Mouse (Mus musculus): ENCODE measurements at regions not wholly inside any gene's neighbourhood (a gene's known extent, or its start where the extent isn't known, plus 50 kb on each side); places are given as distances from the start of the nearest gene placed in this dataset.

DNA sequence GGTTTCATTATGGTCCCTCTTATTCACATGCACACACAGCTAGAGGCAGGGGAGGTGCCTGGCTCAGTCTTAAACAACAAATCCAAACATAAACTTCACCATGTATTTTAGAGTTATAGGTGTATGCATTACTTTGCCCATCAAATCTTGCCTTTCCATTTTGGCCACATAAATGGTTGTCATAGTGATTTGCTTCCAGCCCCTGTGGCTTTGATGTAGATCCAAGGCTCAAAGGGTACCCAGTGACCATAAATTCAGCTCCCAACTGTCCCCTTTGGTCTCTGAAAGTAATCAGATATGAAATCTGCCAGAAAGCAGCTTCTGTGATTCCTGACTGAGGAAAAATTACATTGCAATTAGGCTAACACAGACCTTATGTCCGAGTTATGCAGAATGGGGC, 160.0 kb downstream of the Ppp4r2 start:
- 46% methylated on average over 1 of the region's 1 CpGs for WGBS
- H3K4me3 ChIP-seq (replicated peaks; ENCODE audit: low read depth, low read length) = no peak overlapping the region
- H3K27ac ChIP-seq = no peak overlapping the region
- ATAC-seq (replicated peaks; ENCODE audit: low FRiP score, low read depth) (no peak), DNase-seq (ENCODE audit: low spot score) (peak; percentile 30)
- TF ChIP-seq CTCF (IDR thresholded peaks at IDR 0.05; ENCODE audit: low read depth) = no peak
- H3K4me2 ChIP-seq (ENCODE audit: low read length) = no peak overlapping the region
- H3K4me1 ChIP-seq (replicated peaks; ENCODE audit: insufficient read depth, low read length) = no peaks in the 10 kb centered on the region
- no peaks in the 10 kb centered on the region for H3K9me3 ChIP-seq (replicated peaks; ENCODE audit: low read length)
- H3K9ac ChIP-seq (ENCODE audit: low read depth, low read length) = no peak overlapping the region
- H3K27me3 ChIP-seq (ENCODE audit: insufficient read depth, low read length) = no peaks in the 10 kb centered on the region
- no peaks in the 10 kb centered on the region for H3K36me3 ChIP-seq (ENCODE audit: insufficient read depth, low read length)

GRCm38 (mm10) chr6:100995874-100996560, 162.6 kb downstream of the Ppp4r2 start:
- no peaks in the 10 kb centered on the region for H3K4me1 ChIP-seq (replicated peaks; ENCODE audit: insufficient read depth, low read length)
- H3K4me3 ChIP-seq (replicated peaks; ENCODE audit: low read depth, low read length) = no peak overlapping the region
- no peak overlapping the region for H3K27ac ChIP-seq
- DNase-seq (ENCODE audit: low spot score) = no peak
- no peaks in the 10 kb centered on the region for H3K27me3 ChIP-seq (ENCODE audit: insufficient read depth, low read length)
- H3K4me2 ChIP-seq (ENCODE audit: low read length) = no peak overlapping the region
- no peak for ATAC-seq (replicated peaks; ENCODE audit: low FRiP score, low read depth)
- no peaks in the 10 kb centered on the region for H3K9me3 ChIP-seq (replicated peaks; ENCODE audit: low read length)
- H3K9ac ChIP-seq (ENCODE audit: low read depth, low read length) = no peak overlapping the region
- H3K36me3 ChIP-seq (ENCODE audit: insufficient read depth, low read length) = no peaks in the 10 kb centered on the region
- no peak for TF ChIP-seq CTCF (IDR thresholded peaks at IDR 0.05; ENCODE audit: low read depth)
- WGBS = 41% methylated on average over 6 of the region's 6 CpGs

DNA sequence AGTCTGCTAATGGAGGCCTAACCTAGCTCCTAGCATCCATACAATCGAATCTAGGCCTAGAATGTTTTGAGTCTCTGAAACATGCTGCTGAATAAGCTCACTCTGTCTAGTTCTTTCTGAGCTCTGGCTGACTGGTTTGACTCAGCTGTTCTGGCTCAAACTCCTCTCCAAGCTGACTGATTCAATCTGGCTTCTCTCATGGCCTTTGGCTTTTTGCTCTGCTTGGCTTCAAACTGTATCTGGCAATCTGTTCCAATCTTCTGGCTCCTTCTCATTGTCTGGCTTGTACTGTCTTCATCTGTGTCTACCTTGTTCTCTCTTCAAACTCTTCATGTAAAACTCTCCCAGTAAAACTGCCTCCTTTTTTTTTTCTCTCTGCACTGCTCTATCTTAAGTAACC, 164.9 kb downstream of the Ppp4r2 start:
- Histone ChIP-seq H3K4me1 (replicated peaks; ENCODE audit: insufficient read depth, low read length) (no peaks in the 10 kb centered on the region), H3K4me3 (replicated peaks; ENCODE audit: low read depth, low read length) (no peak overlapping the region), H3K9ac (ENCODE audit: low read depth, low read length) (no peak overlapping the region), H3K27ac (no peak overlapping the region), H3K27me3 (ENCODE audit: insufficient read depth, low read length) (no peaks in the 10 kb centered on the region), H3K9me3 (replicated peaks; ENCODE audit: low read length) (no peaks in the 10 kb centered on the region), H3K4me2 (ENCODE audit: low read length) (no peak overlapping the region), H3K36me3 (ENCODE audit: insufficient read depth, low read length) (no peaks in the 10 kb centered on the region)
- WGBS = 65% methylated on average over 1 of the region's 1 CpGs
- TF ChIP-seq CTCF (IDR thresholded peaks at IDR 0.05; ENCODE audit: low read depth) = no peak
- ATAC-seq (replicated peaks; ENCODE audit: low FRiP score, low read depth) (no peak), DNase-seq (ENCODE audit: low spot score) (no peak)

DNA sequence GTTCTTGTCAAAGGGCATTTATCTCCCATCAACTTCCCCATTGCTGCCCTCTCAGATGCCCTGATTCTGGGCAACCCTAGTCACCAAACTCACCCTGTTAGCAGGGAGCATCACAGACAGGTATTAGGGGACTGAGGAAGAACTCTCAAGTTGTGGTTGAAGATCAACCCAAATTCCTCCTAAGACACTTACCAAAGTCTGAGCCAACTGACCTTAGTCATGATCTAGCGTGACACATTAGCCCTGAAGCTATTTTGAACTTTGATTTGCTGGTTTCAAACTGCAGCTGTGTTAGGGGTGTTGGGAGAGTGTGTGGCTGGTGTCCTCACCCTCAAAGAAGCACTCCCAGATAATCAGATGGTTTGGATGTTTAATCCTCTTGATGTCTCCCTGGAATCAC, 170.5 kb downstream of the Ppp4r2 start:
- WGBS = 76% methylated on average over 1 of the region's 1 CpGs
- no peak for ATAC-seq (replicated peaks; ENCODE audit: low FRiP score, low read depth)
- H3K36me3 ChIP-seq (ENCODE audit: insufficient read depth, low read length) = no peaks in the 10 kb centered on the region
- H3K27ac ChIP-seq = no peak overlapping the region
- no peaks in the 10 kb centered on the region for H3K9me3 ChIP-seq (replicated peaks; ENCODE audit: low read length)
- DNase-seq (ENCODE audit: low spot score) = no peak
- no peak overlapping the region for H3K4me2 ChIP-seq (ENCODE audit: low read length)
- H3K4me1 ChIP-seq (replicated peaks; ENCODE audit: insufficient read depth, low read length) = no peaks in the 10 kb centered on the region
- no peak overlapping the region for H3K9ac ChIP-seq (ENCODE audit: low read depth, low read length)
- H3K27me3 ChIP-seq (ENCODE audit: insufficient read depth, low read length) = no peaks in the 10 kb centered on the region
- no peak overlapping the region for H3K4me3 ChIP-seq (replicated peaks; ENCODE audit: low read depth, low read length)
- TF ChIP-seq CTCF (IDR thresholded peaks at IDR 0.05; ENCODE audit: low read depth) = no peak

DNA sequence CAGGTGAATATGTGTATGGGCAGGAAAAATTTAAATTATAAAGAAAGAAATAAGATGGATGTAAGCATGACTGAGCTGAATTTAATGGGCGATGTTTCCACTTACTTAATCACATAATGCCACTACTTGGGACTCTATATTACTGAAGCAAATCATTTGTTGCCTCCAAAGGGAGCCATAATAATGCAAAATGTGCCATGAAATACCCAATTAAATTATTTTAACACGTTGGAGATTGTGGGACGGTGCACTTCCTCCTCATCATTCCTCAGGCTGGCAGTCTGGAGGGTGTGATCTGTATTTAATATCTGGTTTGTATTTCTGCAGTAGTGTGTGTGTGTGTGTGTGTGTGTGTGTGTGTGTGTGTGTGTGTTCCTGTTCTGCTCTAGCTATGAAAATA, 188.2 kb downstream of the Ppp4r2 start:
- H3K4me2 ChIP-seq (ENCODE audit: low read length) = no peak overlapping the region
- no peak overlapping the region for H3K4me3 ChIP-seq (replicated peaks; ENCODE audit: low read depth, low read length)
- no peaks in the 10 kb centered on the region for H3K27me3 ChIP-seq (ENCODE audit: insufficient read depth, low read length)
- no peak for TF ChIP-seq CTCF (IDR thresholded peaks at IDR 0.05; ENCODE audit: low read depth)
- H3K36me3 ChIP-seq (ENCODE audit: insufficient read depth, low read length) = no peaks in the 10 kb centered on the region
- ATAC-seq (replicated peaks; ENCODE audit: low FRiP score, low read depth) (no peak), DNase-seq (ENCODE audit: low spot score) (no peak)
- no peak overlapping the region for H3K9ac ChIP-seq (ENCODE audit: low read depth, low read length)
- WGBS = 69% methylated on average over 3 of the region's 3 CpGs
- no peaks in the 10 kb centered on the region for H3K9me3 ChIP-seq (replicated peaks; ENCODE audit: low read length)
- H3K4me1 ChIP-seq (replicated peaks; ENCODE audit: insufficient read depth, low read length) = no peaks in the 10 kb centered on the region
- no peak overlapping the region for H3K27ac ChIP-seq

GRCm38 (mm10) chr6:101025816-101026215, 192.4 kb downstream of the Ppp4r2 start:
- no peaks in the 10 kb centered on the region for H3K4me1 ChIP-seq (replicated peaks; ENCODE audit: insufficient read depth, low read length)

DNA sequence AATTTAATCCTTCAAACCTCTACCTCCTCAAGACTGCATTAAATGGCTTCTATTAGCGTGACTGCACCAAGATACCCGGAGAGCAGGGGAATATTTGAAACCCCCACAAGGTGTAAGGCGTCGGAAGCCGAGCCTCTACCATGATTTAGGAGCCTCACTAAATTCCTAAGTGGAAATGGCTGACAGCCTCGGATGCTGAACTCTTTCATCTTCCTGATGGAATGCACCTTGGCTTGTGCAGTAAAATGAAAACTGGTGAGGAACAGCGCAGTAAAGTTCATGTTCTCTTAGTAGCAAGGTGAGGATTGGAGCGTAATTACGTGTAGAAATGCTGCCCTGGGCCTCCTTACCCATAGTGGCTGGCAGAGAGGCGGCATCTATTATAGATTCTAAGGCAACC, 194.0 kb downstream of the Ppp4r2 start:
- Histone ChIP-seq H3K4me3 (replicated peaks; ENCODE audit: low read depth, low read length) (no peak overlapping the region), H3K4me1 (replicated peaks; ENCODE audit: insufficient read depth, low read length) (no peaks in the 10 kb centered on the region), H3K9me3 (replicated peaks; ENCODE audit: low read length) (no peaks in the 10 kb centered on the region), H3K27ac (no peak overlapping the region), H3K27me3 (ENCODE audit: insufficient read depth, low read length) (no peaks in the 10 kb centered on the region), H3K9ac (ENCODE audit: low read depth, low read length) (no peak overlapping the region), H3K36me3 (ENCODE audit: insufficient read depth, low read length) (no peaks in the 10 kb centered on the region), H3K4me2 (ENCODE audit: low read length) (no peak overlapping the region)
- WGBS = 27% methylated on average over 10 of the region's 10 CpGs
- no peak for TF ChIP-seq CTCF (IDR thresholded peaks at IDR 0.05; ENCODE audit: low read depth)
- DNase-seq (ENCODE audit: low spot score) (peak; percentile 28), ATAC-seq (replicated peaks; ENCODE audit: low FRiP score, low read depth) (no peak)

More at GRCm38 (mm10) chr6:101025816-101026215, 192.4 kb downstream of the Ppp4r2 start:
- Histone ChIP-seq H3K4me2 (ENCODE audit: low read length) (no peak overlapping the region), H3K9me3 (replicated peaks; ENCODE audit: low read length) (no peaks in the 10 kb centered on the region), H3K4me3 (replicated peaks; ENCODE audit: low read depth, low read length) (no peak overlapping the region), H3K9ac (ENCODE audit: low read depth, low read length) (no peak overlapping the region), H3K27ac (no peak overlapping the region), H3K36me3 (ENCODE audit: insufficient read depth, low read length) (no peaks in the 10 kb centered on the region), H3K27me3 (ENCODE audit: insufficient read depth, low read length) (no peaks in the 10 kb centered on the region)
- no peak for TF ChIP-seq CTCF (IDR thresholded peaks at IDR 0.05; ENCODE audit: low read depth)
- 85% methylated on average over 4 of the region's 4 CpGs for WGBS
- no peak for ATAC-seq (replicated peaks; ENCODE audit: low FRiP score, low read depth)
- no peak for DNase-seq (ENCODE audit: low spot score)
